Mouse (Mus musculus) neural tube, embryonic 11.5 days (tissue): ENCODE results near the gene Kcnq1. TPM values are rescaled to one million over a fixed set of nuclear protein-coding genes. Genes with fewer than 3 reads are reported as not detected.

Experiments
- ATAC-seq: fragments of 200-750 bp; cut with Nextera tagmentation; 2 replicates; pipeline ENCODE4 v1.8.0; 2017; ENCODE audit warnings: moderate number of reproducible peaks, mild to moderate bottlenecking, moderate TSS enrichment, moderate library complexity; ENCODE audit not compliant: insufficient read depth, low FRiP score, low TSS enrichment
- DNase-seq: peaks from one replicate; pipeline ENCODE4 v3.0.0-alpha.2; 2015; ENCODE audit warnings: low spot score
- H3K27ac ChIP-seq: fragments of 300-500 bp; sonication (generic); 2 replicates; pipeline ENCODE4 v1.5.1; 2014; ENCODE audit warnings: low read depth, mild to moderate bottlenecking, low read length
- H3K27me3 ChIP-seq: fragments of 300-500 bp; sonication (generic); 2 replicates; pipeline ENCODE4 v1.6.1; 2014; ENCODE audit warnings: mild to moderate bottlenecking, low read length, mixed read lengths; ENCODE audit not compliant: control insufficient read depth, insufficient read depth
- H3K36me3 ChIP-seq: fragments of 300-500 bp; sonication (generic); 2 replicates; pipeline ENCODE4 v1.6.1; 2014; ENCODE audit warnings: mild to moderate bottlenecking, low read length, moderate library complexity, mixed read lengths; ENCODE audit not compliant: control insufficient read depth, insufficient read depth
- H3K4me1 ChIP-seq: fragments of 300-500 bp; sonication (generic); 2 replicates; pipeline ENCODE4 v1.6.1; 2014; ENCODE audit warnings: low read length, mixed read lengths; ENCODE audit not compliant: control insufficient read depth, insufficient read depth
- H3K4me2 ChIP-seq: fragments of 300-500 bp; sonication (generic); 2 replicates; pipeline ENCODE4 v1.6.1; 2014; ENCODE audit warnings: low read depth, mild to moderate bottlenecking, moderate library complexity
- H3K4me3 ChIP-seq: fragments of 300-500 bp; sonication (generic); 2 replicates; pipeline ENCODE4 v1.5.1; 2014; ENCODE audit warnings: low read depth, low read length
- H3K9ac ChIP-seq: fragments of 300-500 bp; sonication (generic); 2 replicates; pipeline ENCODE4 v1.6.1; 2014; ENCODE audit warnings: mild to moderate bottlenecking, low read length
- H3K9me3 ChIP-seq: fragments of 300-500 bp; sonication (generic); 2 replicates; pipeline ENCODE4 v1.6.1; 2016; ENCODE audit warnings: low read length; ENCODE audit not compliant: control insufficient read depth
- WGBS: fragments of 180-500 bp; shearing (Covaris S2); extraction: QIAGEN DNeasy Blood & Tissue Kit; methylation state at CpG from one replicate; pipeline ENCODE4 v1.1.7; 2014; 5-methylcytosine and 5-hydroxymethylcytosine counted together
- polyA plus RNA-seq: library from polyadenylated mRNA; unstranded; fragments of >200 nt; fragmentation: Nextera tagmentation; extraction: Ambion mirVana; gene quantifications from 2 replicates; pipeline ENCODE4 v1.2.1, GENCODE M21; 2014

Kcnq1 gene
- polyA plus RNA-seq, 1 experiment from 2014 or later = 1.7 TPM

- ATAC-seq = no peak
- Histone ChIP-seq H3K4me1 (no peaks in the 10 kb centered on the region), H3K27me3 (no peaks in the 10 kb centered on the region), H3K27ac (no peak overlapping the region), H3K9me3 (no peaks in the 10 kb centered on the region), H3K9ac (no peak overlapping the region), H3K4me2 (no peak overlapping the region), H3K36me3 (no peaks in the 10 kb centered on the region), H3K4me3 (no peak overlapping the region)
- DNase-seq = no peak
- WGBS = 68% methylated on average over 4 of the region's 4 CpGs
These were observed 100.9 kb downstream of the Kcnq1 start for GRCm38 (mm10) chr7:143207044-143207443.

- H3K36me3 ChIP-seq = no peaks in the 10 kb centered on the region
- H3K4me2 ChIP-seq = no peak overlapping the region
- H3K4me3 ChIP-seq = no peak overlapping the region
- no peak overlapping the region for H3K27ac ChIP-seq
- no peak for DNase-seq
- 85% methylated on average over 4 of the region's 4 CpGs for WGBS
- no peaks in the 10 kb centered on the region for H3K27me3 ChIP-seq
- H3K9me3 ChIP-seq = no peaks in the 10 kb centered on the region
- H3K4me1 ChIP-seq = no peaks in the 10 kb centered on the region
- ATAC-seq = no peak
- H3K9ac ChIP-seq = no peak overlapping the region
These were observed 104.6 kb downstream of the Kcnq1 start for GRCm38 (mm10) chr7:143210796-143211195.

DNA sequence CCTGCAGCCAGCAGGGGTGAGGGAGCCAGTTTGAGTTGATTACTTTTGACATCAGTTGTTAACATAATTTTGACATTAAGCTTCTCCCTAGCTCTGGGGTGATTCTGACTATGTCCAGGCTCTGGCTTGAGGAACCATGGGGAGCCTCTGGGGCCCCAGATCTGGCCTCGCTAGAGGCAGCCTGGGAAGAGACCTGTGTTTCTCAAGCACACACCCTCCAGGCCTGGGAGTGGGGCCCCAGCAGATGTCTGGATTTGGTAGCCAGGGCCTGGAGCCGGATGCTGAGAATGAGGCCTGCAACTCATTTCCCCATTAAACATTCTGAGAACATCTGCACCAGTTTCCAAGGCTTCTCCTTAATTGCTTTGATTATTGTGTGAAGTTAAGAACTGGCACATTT, 145.0 kb downstream of the Kcnq1 start:
- no peaks in the 10 kb centered on the region for H3K4me1 ChIP-seq
- no peak overlapping the region for H3K4me2 ChIP-seq
- 0 out of 2 replicates have a peak, but pooled peaks cover 3% of the 10 kb centered on the region for H3K9me3 ChIP-seq
- H3K4me3 ChIP-seq = no peak overlapping the region
- DNase-seq (no peak), ATAC-seq (no peak)
- H3K27ac ChIP-seq = no peak overlapping the region
- 0 out of 2 replicates have a peak, but pooled peaks cover 5% of the 10 kb centered on the region for H3K36me3 ChIP-seq
- H3K27me3 ChIP-seq = no peaks in the 10 kb centered on the region
- no peak overlapping the region for H3K9ac ChIP-seq
- 86% methylated on average over 2 of the region's 2 CpGs for WGBS

DNA sequence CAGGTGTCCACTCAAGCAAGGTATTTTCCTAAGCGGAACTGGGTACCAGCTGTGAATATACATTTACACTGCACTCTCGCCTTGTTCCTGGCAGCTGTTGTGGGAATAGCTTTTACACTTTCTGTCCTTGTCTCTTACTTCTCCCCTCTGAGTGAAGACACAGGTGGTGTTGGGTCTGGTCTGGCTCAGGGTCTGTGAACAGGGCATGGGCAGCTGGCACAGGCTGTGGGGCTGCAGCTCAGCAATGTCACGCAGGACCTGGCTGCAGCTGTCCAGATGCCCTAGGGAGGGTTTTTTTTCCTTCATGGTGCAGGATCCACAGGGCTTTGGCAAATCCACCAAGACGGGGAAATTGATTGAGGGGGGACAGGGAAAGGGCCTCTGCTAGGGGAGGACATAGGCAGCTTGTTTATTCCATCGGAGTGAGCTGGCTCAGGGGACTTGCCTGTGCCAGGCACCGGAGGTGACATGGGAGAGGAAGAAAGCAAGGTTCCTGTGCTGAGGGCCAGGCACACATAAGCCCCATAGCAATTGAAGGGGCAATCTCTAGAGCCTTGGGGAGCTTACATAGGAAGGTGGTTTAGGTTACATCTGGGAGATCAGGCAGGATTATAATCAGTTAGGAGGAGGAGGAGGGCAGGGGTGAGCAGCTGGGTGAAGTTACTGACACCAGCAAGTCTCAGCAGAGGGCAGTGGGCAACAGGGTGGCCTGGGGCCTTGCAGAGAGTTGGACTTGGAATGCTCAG, 147.1 kb downstream of the Kcnq1 start:
- Histone ChIP-seq H3K9ac (no peak overlapping the region), H3K36me3 (0 out of 2 replicates have a peak, but pooled peaks cover 5% of the 10 kb centered on the region), H3K9me3 (0 out of 2 replicates have a peak, but pooled peaks cover 3% of the 10 kb centered on the region), H3K27ac (no peak overlapping the region), H3K4me3 (no peak overlapping the region), H3K27me3 (no peaks in the 10 kb centered on the region), H3K4me1 (no peaks in the 10 kb centered on the region), H3K4me2 (no peak overlapping the region)
- DNase-seq = no peak
- ATAC-seq = no peak
- 74% methylated on average over 6 of the region's 6 CpGs for WGBS

- Histone ChIP-seq H3K4me1 (no peaks in the 10 kb centered on the region), H3K27me3 (no peaks in the 10 kb centered on the region), H3K4me3 (no peak overlapping the region), H3K9ac (no peak overlapping the region), H3K4me2 (no peak overlapping the region), H3K9me3 (0 out of 2 replicates have a peak, but pooled peaks cover 3% of the 10 kb centered on the region), H3K36me3 (0 out of 2 replicates have a peak, but pooled peaks cover 5% of the 10 kb centered on the region), H3K27ac (no peak overlapping the region)
- no peak for DNase-seq
- no peak for ATAC-seq
- 79% methylated on average over 2 of the region's 2 CpGs for WGBS
These were observed 148.7 kb downstream of the Kcnq1 start for GRCm38 (mm10) chr7:143254901-143255300.

DNA sequence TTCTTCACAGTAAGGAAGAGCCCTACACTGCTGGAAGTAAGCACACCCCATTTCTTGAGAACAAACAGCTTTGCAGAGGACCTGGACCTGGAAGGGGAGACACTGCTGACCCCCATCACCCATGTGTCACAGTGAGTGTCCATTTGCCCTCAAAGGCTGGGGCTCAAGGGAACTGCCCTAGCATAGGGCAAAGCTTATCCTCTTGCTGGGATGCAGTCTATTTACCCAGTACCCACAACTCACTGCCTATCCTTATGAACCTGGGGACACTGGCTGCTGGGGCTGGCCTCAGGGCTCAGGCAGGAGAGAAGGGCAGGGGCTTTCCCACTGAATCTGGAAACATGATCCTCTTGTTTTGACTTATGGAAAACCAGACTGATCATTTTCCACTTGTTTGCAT, 155.1 kb downstream of the Kcnq1 start:
- H3K4me2 ChIP-seq = no peak overlapping the region
- H3K36me3 ChIP-seq = no peaks in the 10 kb centered on the region; the same call in 1 of the 2 replicates
- H3K9ac ChIP-seq = no peak overlapping the region
- H3K9me3 ChIP-seq = no peaks in the 10 kb centered on the region
- DNase-seq (no peak), ATAC-seq (no peak)
- no peaks in the 10 kb centered on the region for H3K4me1 ChIP-seq
- H3K27ac ChIP-seq = no peak overlapping the region
- no peak overlapping the region for H3K4me3 ChIP-seq
- H3K27me3 ChIP-seq = no peaks in the 10 kb centered on the region

- no peaks in the 10 kb centered on the region for H3K27me3 ChIP-seq
- 43% methylated on average over 3 of the region's 3 CpGs for WGBS
- ATAC-seq = no peak
- no peak overlapping the region for H3K9ac ChIP-seq
- H3K4me3 ChIP-seq = no peak overlapping the region
- H3K4me2 ChIP-seq = no peak overlapping the region
- H3K4me1 ChIP-seq = no peaks in the 10 kb centered on the region
- H3K9me3 ChIP-seq = no peaks in the 10 kb centered on the region
- no peak for DNase-seq
- no peaks in the 10 kb centered on the region; the same call in 1 of the 2 replicates for H3K36me3 ChIP-seq
- no peak overlapping the region for H3K27ac ChIP-seq
These were observed 157.4 kb downstream of the Kcnq1 start for GRCm38 (mm10) chr7:143263557-143263956.

DNA sequence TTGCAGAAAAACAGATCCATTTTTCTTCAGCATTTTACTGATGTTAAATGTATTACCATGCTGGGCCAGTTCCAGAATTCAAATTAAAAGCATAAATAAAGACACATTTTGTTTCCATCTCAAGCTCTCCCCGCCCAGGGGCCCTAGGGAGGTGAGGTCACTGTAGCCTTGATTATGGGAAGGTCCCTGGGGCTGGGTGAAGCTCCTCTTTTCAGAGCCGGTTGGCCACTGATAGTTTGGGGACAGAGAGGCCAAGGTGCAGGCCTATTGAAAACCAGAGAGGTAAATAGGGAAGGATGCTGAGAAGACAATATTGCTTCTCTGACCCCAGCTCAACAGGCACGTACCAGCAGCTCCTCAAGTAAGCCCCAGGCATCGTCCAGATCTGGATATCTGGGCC, 157.8 kb downstream of the Kcnq1 start:
- H3K27ac ChIP-seq = no peak overlapping the region
- no peaks in the 10 kb centered on the region for H3K4me1 ChIP-seq
- ATAC-seq (no peak), DNase-seq (no peak)
- H3K27me3 ChIP-seq = no peaks in the 10 kb centered on the region
- no peak overlapping the region for H3K9ac ChIP-seq
- no peaks in the 10 kb centered on the region for H3K9me3 ChIP-seq
- H3K36me3 ChIP-seq = no peaks in the 10 kb centered on the region; the same call in 1 of the 2 replicates
- H3K4me3 ChIP-seq = no peak overlapping the region
- H3K4me2 ChIP-seq = no peak overlapping the region
- 86% methylated on average over 4 of the region's 4 CpGs for WGBS

DNA sequence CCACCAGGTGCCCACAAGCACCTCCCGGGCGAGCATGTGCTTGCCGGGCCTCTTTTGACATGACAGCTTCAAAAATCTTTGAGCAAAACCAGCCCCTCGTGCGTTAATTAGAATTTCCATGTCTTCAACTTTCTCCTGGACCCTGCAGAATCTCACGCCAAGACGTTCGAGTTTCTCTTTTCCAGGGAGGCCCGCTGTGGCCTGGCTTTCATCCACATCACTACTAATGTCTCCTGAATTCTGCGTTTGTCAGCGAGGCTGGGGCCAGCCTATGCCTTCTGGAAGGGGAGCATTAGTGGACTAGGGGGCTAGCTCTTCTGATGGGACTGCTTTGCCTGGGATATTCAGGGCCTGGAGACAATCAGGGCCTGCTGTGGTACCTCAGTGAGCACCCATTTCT, 159.2 kb downstream of the Kcnq1 start:
- Histone ChIP-seq H3K27me3 (no peaks in the 10 kb centered on the region), H3K4me1 (no peaks in the 10 kb centered on the region), H3K4me2 (no peak overlapping the region), H3K9ac (no peak overlapping the region), H3K36me3 (no peaks in the 10 kb centered on the region; the same call in 1 of the 2 replicates), H3K9me3 (no peaks in the 10 kb centered on the region), H3K27ac (no peak overlapping the region), H3K4me3 (no peak overlapping the region)
- ATAC-seq (no peak), DNase-seq (no peak)
- 89% methylated on average over 11 of the region's 11 CpGs for WGBS
